Mouse (Mus musculus): ENCODE data around the gene Fam13c. TPM values are rescaled to one million over a fixed set of nuclear protein-coding genes. Genes with fewer than 3 reads are reported as not detected.
"Not testable (repeated sequence)": the region's sequence is repeated elsewhere in the genome, so short reads cannot be mapped to it uniquely, and the experiment has no call there.

Gene Fam13c
- total RNA-seq (2021), result 1 to 10 TPM; 6.9 to 8.9 TPM

- intact Hi-C loops (cut with DNase I), result loop anchor here (5.0 kb wide), 2 partner anchors 42 to 68 kb away; no protein-coding TSS in a partner anchor
Measured at GRCm38 (mm10) chr10:70439676-70440521, at the start of gene Fam13c. Fam13c (plus strand) TSS chr10:70440481.

GRCm38 (mm10) chr10:70395900-70396299 lies 44.4 kb upstream of the Fam13c start:
- intact Hi-C loops (cut with DNase I), result no loop called here
- no peak for DNase-seq

More at GRCm38 (mm10) chr10:70439676-70440521, at the start of gene Fam13c:
- peak; percentile 31 to 35 for DNase-seq

GRCm38 (mm10) chr10:70398224-70398623 lies 42.1 kb upstream of the Fam13c start:
- intact Hi-C loops (cut with DNase I), result no loop called here
- DNase-seq, result no peak

DNA sequence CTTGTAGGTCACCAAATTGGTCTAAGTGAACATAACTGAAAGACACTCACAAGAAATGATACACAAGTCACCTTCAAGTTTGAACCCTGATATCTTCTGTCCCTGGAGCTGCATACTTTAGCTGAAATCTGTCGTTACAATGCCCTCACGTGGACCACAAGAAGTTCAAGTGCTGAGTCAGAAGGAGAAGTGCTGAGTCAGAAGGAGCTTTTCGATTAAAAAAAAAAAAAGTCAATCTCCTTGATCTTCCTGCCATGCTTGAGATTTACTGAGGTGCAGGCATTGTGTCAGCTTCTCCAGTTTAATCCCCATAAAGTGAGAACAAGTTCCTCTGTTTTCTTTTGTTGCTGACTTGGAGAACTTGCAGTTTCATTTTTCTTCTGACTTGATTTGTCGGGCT lies 38.3 kb upstream of the Fam13c start:
- intact Hi-C loops (cut with DNase I), result no loop called here
- DNase-seq, result no peak

GRCm38 (mm10) chr10:70402711-70403110 lies 37.6 kb upstream of the Fam13c start:
- intact Hi-C loops (cut with DNase I), result no loop called here
- DNase-seq, result no peak

DNA sequence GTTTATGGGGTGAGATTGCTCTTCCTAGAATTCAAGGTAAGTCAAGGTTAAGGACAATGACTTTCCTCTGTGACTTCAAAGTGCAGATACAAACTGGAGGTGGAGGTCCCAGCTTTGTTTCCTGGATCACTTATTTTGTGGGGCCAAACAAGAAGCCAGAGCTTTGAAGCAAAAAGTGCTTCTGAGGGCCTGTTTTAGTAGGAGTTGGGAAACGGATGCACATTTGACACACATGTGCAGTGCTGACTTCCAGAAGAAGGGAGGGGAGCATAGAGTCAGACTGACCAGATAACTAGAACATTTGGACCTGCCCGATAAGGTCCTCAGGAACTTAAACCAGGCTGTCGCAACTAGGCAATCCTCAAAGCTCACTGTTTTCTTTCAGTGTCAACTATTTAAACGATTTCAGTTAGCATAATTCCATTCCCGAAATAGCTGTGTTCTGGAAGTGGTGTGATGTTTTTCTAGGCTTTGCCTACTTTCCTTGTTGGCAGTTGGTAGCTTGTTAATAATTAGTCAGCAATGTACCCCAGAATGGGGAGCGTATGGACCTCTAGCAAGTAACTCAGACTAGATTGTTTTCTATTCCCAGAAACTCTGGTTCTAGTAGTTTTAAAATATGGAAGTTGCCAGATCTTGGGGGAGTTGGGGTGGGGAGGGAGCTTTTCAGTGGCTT lies 22.3 kb upstream of the Fam13c start:
- DNase-seq, result no peak
- intact Hi-C loops (cut with DNase I), result no loop called here

GRCm38 (mm10) chr10:70419282-70420264 lies 20.7 kb upstream of the Fam13c start:
- no peak for DNase-seq
- intact Hi-C loops (cut with DNase I), result no loop called here

GRCm38 (mm10) chr10:70426373-70426772 lies 13.9 kb upstream of the Fam13c start:
- peak; percentile 41 to 52 for DNase-seq
- intact Hi-C loops (cut with DNase I), result no loop called here

DNA sequence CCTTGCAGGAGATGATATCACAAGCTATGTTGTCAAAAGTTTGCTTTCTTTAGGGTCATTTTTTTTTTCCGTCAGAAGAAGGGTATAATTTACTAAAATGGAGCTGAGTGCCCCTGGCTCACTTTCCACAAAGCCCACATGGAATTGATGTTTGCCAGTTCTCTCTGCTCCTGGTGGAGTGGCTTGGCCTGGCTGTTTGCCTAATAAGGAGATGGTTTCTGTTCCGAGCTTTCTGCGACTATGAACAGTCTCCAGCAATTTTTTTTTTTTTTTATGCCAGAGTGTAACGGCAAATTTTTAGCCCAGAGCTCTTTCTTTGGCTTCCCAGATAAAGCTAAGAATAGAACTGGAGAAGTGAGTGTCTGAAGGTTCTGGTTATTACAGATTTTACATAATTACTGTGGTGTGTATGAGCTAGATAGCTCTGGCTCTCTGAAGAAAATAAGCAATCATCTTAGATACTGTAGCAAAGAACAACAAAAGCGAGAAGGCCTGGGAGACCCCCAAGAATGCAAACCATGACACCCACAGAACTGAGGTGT lies 12.1 kb upstream of the Fam13c start:
- peak; percentile 15 to 30 for DNase-seq
- intact Hi-C loops (cut with DNase I), result no loop called here

DNA sequence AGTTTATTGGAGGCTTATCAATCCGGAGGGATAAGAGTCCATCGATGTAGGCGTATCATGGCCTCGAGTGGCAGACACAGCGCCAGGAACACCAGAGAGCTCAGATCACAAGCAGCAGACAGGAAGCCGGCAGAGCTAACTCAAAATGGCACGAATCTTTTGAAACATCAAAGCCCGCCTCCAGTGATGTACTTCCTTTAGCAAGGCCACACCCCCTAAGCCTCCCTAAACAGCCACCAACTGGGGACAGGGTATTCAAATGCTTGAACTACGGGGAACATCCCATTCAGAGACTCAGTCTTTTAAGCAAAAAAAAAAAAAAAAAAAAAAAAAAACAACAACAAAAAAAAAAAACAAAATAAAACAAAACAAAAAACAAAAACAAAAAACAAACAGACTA lies 10.9 kb upstream of the Fam13c start:
- intact Hi-C loops (cut with DNase I), result no loop called here
- DNase-seq, result no peak

GRCm38 (mm10) chr10:70433334-70433733 lies 6.9 kb upstream of the Fam13c start:
- no peak for DNase-seq
- intact Hi-C loops (cut with DNase I), result no loop called here

DNA sequence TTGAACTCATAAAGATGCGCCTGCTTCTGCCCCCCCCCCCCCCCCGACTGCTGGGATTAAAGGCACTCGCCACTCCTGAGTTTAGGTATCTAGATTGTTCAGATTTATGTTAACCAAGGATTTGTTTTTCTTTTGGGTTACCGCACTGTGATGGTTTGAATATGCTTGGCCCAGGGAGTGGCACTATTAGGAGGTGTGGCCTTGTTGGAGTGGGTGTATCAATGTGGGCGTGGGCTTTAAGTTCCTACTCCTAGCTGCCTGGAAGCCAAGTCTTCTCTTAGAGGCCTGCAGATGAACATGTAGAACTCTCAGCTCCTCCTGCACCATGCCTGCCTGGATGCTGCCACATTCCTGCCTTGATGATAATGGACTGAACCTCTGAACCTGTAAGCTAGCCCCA lies 6.5 kb upstream of the Fam13c start:
- DNase-seq; intact Hi-C loops (cut with DNase I): not testable (repeated sequence)

- intact Hi-C loops (cut with DNase I), result no loop called here
- no peak for DNase-seq
Measured at GRCm38 (mm10) chr10:70436656-70437055, 3.6 kb upstream of the Fam13c start.

DNA sequence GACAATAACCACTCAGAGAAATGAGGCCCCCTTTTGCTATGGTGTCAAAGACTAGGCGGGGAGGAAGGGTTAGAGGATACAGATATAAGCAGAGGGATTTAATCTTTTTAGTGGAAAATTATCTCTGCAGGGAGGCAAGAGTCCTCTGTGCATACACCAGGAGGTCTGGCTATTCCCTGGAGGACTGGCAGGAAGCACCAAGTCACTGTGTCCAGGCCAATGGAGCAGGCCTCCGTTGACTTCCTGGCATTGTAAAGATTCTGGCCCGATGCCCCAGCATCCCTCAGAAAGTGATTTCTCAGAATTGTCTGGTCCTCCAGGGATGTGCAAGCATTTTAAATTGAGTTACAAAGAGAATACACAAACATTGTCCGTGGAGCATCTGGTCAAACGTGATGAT lies 3.0 kb upstream of the Fam13c start:
- DNase-seq, result peak; percentile 76 to 81
- intact Hi-C loops (cut with DNase I), result no loop called here

- intact Hi-C loops (cut with DNase I), result loop anchor here (5.0 kb wide), 2 partner anchors 41 to 69 kb away; no protein-coding TSS in a partner anchor
- DNase-seq, result peak; percentile 58 to 69
Measured at GRCm38 (mm10) chr10:70440639-70441461, 569 bp downstream of the Fam13c start.

GRCm38 (mm10) chr10:70442156-70442555 lies 1.9 kb downstream of the Fam13c start:
- intact Hi-C loops (cut with DNase I), result loop anchor here (5.0 kb wide), 2 partner anchors 40 to 70 kb away; no protein-coding TSS in a partner anchor
- DNase-seq, result no peak

DNA sequence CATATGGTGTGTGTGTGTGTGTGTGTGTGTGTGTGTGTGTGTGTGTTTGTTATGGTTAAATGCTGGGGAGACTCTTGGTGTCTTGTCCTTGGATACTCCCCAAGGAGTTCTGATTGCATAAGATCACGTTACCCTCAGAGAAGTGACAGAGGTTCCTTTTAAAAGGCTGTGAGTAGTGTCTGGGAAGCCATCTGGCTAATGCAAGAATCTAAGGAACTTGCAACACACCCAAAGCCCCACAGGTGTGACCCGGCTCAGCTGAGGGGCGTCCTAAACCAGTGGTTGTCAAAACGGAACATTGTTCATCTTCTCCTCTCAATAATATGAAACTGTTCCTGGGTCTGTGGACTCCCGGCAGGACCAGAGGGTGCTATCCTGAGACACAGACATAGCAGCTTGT lies 2.3 kb downstream of the Fam13c start:
- DNase-seq, result no peak
- intact Hi-C loops (cut with DNase I), result loop anchor here (5.0 kb wide), 2 partner anchors 40 to 70 kb away; no protein-coding TSS in a partner anchor

DNA sequence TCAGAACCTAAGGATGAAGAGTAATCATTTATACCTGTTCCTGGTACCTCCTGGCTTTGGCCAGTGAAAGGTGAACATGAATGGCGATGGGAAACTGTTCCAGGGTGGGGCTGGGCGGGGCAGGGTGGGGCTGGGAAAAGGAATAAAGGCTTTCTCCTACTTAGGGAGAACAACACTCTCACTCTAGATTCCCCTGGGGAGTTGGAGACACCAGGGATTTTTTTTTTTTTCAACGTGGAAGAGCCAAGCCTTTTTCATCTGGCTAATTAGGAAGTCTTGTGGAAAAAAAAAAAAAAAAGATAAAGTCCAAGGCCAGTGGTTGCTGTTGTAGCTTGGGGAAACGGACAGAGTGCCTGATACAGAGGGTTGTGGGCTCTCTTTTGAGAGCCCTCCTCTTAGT lies 7.5 kb downstream of the Fam13c start:
- intact Hi-C loops (cut with DNase I), result loop anchor here (5.0 kb wide), 1 partner anchor 105 kb away; no protein-coding TSS in a partner anchor

GRCm38 (mm10) chr10:70449206-70449605 lies 8.9 kb downstream of the Fam13c start:
- no peak for DNase-seq
- intact Hi-C loops (cut with DNase I), result loop anchor here (5.0 kb wide), 1 partner anchor 103 kb away; no protein-coding TSS in a partner anchor

More for the DNA sequence above, 7.5 kb downstream of the Fam13c start:
- no peak for DNase-seq
